Mouse (Mus musculus) B cell, adult (primary cell): ENCODE measurements around the gene Spaca3. TPM values are rescaled to one million over a fixed set of nuclear protein-coding genes. Genes with fewer than 3 reads are reported as not detected.

Experiments used
- total RNA-seq: library from RNA; stranded (reverse); gene quantifications from 4 replicates; pipeline ENCODE4 v1.2.4, GENCODE M21; 2023; ENCODE audit not compliant: inconsistent age

Gene Spaca3
- not detected in 4 replicates for total RNA-seq

DNA sequence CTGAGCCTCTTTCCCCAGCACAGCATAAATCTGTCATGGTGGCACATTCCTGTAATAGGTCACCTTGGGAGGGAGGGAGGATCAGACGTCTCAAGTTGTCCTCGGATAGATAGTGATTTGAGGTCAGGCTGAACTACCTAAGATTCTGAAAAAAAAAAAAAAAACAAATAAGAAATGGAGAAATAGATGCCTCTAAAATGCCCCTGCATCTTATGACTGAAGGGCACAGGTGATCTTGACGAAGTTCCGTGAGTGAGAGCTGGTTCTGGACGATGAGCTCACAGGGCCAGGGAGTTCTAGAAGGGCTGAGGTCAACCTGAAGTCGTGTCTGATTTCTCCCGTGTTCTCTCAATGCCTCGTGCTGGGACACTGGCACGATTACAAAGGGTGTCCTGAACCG lies at the start of gene Spaca3:
Gene Spaca3, plus strand, starts transcription at position 301 of the 400 bp plus-strand sequence.

DNA sequence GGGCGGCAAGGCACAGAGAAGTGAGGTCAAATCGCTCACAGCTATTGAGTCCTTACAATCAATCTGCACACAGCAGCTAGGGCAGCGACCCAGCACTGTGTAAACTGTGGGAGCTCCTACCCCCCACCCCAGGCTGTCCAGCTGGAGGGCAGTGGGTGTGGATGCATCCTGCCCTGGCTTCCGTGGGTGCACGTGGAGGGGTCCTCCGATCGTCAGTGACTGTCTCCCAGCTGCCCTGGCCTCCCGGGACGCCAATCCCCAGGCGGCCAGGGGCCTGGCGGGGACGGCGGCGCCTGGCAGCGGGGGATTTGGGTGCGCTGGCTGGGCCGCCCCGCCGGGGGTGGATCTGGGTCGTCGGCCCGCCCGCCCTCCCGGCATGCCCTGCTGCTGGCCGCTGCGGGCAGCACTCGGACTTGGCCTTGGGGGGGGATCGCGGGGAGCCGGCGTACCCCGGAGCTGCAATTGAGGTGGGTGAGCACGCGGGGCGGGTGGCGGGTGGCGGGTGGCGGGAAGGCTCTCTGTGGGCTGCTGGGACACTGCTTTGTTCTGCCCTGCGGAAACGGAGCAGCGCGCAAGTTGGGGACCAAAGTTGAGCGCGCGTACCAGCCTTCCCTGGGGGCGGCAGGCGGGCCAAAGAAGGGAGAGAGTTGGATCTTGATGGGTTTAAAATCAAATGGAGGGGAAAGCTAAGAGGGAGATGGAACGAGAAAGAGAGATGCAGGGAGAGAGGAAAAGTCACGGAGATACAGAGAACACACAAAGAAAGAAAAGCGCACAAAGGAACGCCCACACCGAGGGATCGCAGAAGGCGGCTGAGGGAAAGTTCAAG lies 48.0 kb upstream of the Spaca3 start, which contains the start of gene Tmem98:
Gene Tmem98, plus strand, starts transcription at position 183 of the 829 bp plus-strand sequence.

Other genes starting within 250 kb of the Spaca3 start
- 0.61 to 1.4 TPM (median 1.3 TPM) in 4 replicates for gene Myo1d, start 78.3 kb upstream of the Spaca3 start, total RNA-seq
- 0.32 TPM in 1 of 4 replicates, not detected in the others for gene Tmem98, start 48.2 kb upstream of the Spaca3 start, total RNA-seq